Comparison of ENCODE assay signal across 30 mouse cellular contexts in the genomic region with DNA sequence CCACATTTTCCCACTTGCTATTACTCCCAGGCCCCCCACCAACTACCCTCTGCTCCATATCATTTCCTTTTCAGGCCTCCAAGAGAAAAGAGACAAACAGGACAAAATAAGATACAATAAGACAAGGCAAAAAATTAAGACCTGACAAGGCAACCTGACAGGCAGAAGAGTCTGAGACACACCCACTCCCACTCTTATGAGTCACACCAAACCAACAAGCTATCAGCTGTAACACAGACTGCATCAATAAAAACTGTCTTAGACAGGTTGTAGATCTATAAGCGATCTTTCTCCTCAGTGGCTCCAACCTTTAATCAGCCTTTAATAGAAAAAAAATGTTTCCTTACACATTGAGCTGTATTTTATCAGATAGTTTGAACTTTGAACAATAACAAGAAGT.
"Had no signal": no experiment of that assay in that cellular context is flagged by ENCODE, and none has a peak within 500 bp of the region (broad histone marks: within the 10 kb centered on the region; RNA-seq: fewer than 3 reads in every experiment).

No protein-coding gene starts in this region.

- H3K27me3 ChIP-seq: limb, embryonic 12.5 days; limb, embryonic 13.5 days; limb, embryonic 15.5 days; liver, embryonic 12.5 days; liver, embryonic 13.5 days; liver, embryonic 15.5 days; lung, embryonic 15.5 days; megakaryocyte, embryonic 14.5 days; midbrain, embryonic 12.5 days; midbrain, embryonic 13.5 days; midbrain, embryonic 15.5 days had no signal

- H3K4me1 ChIP-seq: limb, embryonic 10.5 days; limb, embryonic 12.5 days; limb, embryonic 13.5 days; limb, embryonic 15.5 days; liver, embryonic 12.5 days; liver, embryonic 13.5 days; liver, embryonic 15.5 days; lung, embryonic 15.5 days; megakaryocyte, embryonic 14.5 days; midbrain, embryonic 10.5 days; midbrain, embryonic 12.5 days; midbrain, embryonic 13.5 days; midbrain, embryonic 15.5 days had no signal

- H3K4me2 ChIP-seq: limb, embryonic 12.5 days; limb, embryonic 13.5 days; limb, embryonic 15.5 days; liver, embryonic 11.5 days; liver, embryonic 12.5 days; liver, embryonic 13.5 days; liver, embryonic 15.5 days; lung, embryonic 14.5 days; lung, embryonic 15.5 days; midbrain, embryonic 12.5 days; midbrain, embryonic 13.5 days; midbrain, embryonic 15.5 days had no signal

- DNase-seq: left cerebral cortex, postnatal 4 days; liver; liver, embryonic 13.5 days; liver, postnatal 0 days; lung, adult 18-20 months; lung, adult 2 months; lung, embryonic 14.5 days; lung, postnatal 10 days; lung, postnatal 14 days; lung, postnatal 36 days; lung, postnatal 4 days; midbrain, embryonic 14.5 days had no signal

- H3K9ac ChIP-seq: limb, embryonic 12.5 days; limb, embryonic 13.5 days; limb, embryonic 15.5 days; liver, embryonic 12.5 days; liver, embryonic 13.5 days; liver, embryonic 14.5 days; liver, embryonic 15.5 days; liver, postnatal 0 days; lung, embryonic 14.5 days; lung, embryonic 15.5 days; midbrain, embryonic 12.5 days; midbrain, embryonic 13.5 days; midbrain, embryonic 15.5 days had no signal

- H3K27ac ChIP-seq: left cerebral cortex, adult 2 months; limb, embryonic 10.5 days; limb, embryonic 12.5 days; limb, embryonic 13.5 days; limb, embryonic 15.5 days; liver, embryonic 12.5 days; liver, embryonic 13.5 days; liver, embryonic 14.5 days; liver, embryonic 15.5 days; lung, embryonic 15.5 days; macrophage; midbrain, embryonic 10.5 days; midbrain, embryonic 12.5 days; midbrain, embryonic 13.5 days; midbrain, embryonic 15.5 days had no signal

- H3K4me3 ChIP-seq: left cerebral cortex, adult 2 months; limb, embryonic 10.5 days; limb, embryonic 12.5 days; limb, embryonic 13.5 days; limb, embryonic 15.5 days; liver, embryonic 12.5 days; liver, embryonic 13.5 days; liver, embryonic 15.5 days; lung, embryonic 15.5 days; megakaryocyte, embryonic 14.5 days; midbrain, embryonic 10.5 days; midbrain, embryonic 12.5 days; midbrain, embryonic 13.5 days; midbrain, embryonic 15.5 days; myocyte had no signal

- ATAC-seq: liver, embryonic 12.5 days; liver, postnatal 0 days; lung, postnatal 0 days; midbrain, embryonic 13.5 days; midbrain, embryonic 15.5 days had no signal

- H3K36me3 ChIP-seq: limb, embryonic 10.5 days; limb, embryonic 12.5 days; limb, embryonic 13.5 days; limb, embryonic 15.5 days; liver, embryonic 12.5 days; liver, embryonic 13.5 days; liver, embryonic 15.5 days; lung, embryonic 15.5 days; midbrain, embryonic 10.5 days; midbrain, embryonic 12.5 days; midbrain, embryonic 13.5 days; midbrain, embryonic 15.5 days had no signal

- H3K9me3 ChIP-seq: limb, embryonic 10.5 days; limb, embryonic 12.5 days; limb, embryonic 13.5 days; limb, embryonic 15.5 days; liver, embryonic 12.5 days; liver, embryonic 13.5 days; liver, embryonic 15.5 days; lung, embryonic 15.5 days; midbrain, embryonic 10.5 days; midbrain, embryonic 12.5 days; midbrain, embryonic 13.5 days; midbrain, embryonic 15.5 days had no signal
